Comparison of ENCODE assay signal across 10 mouse cellular contexts in genomic region chr1:128589488-128589887, GRCm38 (mm10). TPM values are rescaled to one million over a fixed set of nuclear protein-coding genes. Genes with fewer than 3 reads are reported as not detected.
DNase-seq lines count a peak whose midpoint lies in the region; ATAC-seq lines count a peak whose summit lies in the region.
"Had no signal": no experiment of that assay in that cellular context is flagged by ENCODE, and none has a peak within 500 bp of the region (broad histone marks: within the 10 kb centered on the region; RNA-seq: fewer than 3 reads in every experiment).

No protein-coding gene starts in this region.

- 0 out of 2 replicates have a peak, but pooled peaks cover 15% of the 10 kb centered on the region for H3K4me1 ChIP-seq in liver, embryonic 15.5 days (replicated peaks)
- peaks cover 12% of the 10 kb centered on the region for H3K4me1 ChIP-seq in embryonic facial prominence, embryonic 14.5 days (ENCODE audit: control insufficient read depth, insufficient read depth, low read length)
- H3K4me1 ChIP-seq in hindbrain, embryonic 12.5 days = peaks cover 60% of the 10 kb centered on the region
- peaks cover 74% of the 10 kb centered on the region for H3K4me1 ChIP-seq in neural tube, embryonic 13.5 days (replicated peaks)

- H3K9me3 ChIP-seq in liver, embryonic 15.5 days (replicated peaks) = no peaks in the 10 kb centered on the region
- no peaks in the 10 kb centered on the region for H3K9me3 ChIP-seq in embryonic facial prominence, embryonic 14.5 days (ENCODE audit: control insufficient read depth, low read length)
- no peaks in the 10 kb centered on the region for H3K9me3 ChIP-seq in hindbrain, embryonic 12.5 days (replicated peaks)
- H3K9me3 ChIP-seq in neural tube, embryonic 13.5 days = no peaks in the 10 kb centered on the region
- H3K9me3 ChIP-seq: intestine, embryonic 15.5 days had no signal

- ATAC-seq in liver, embryonic 15.5 days (ENCODE audit: insufficient read depth) = no peak
- ATAC-seq in embryonic facial prominence, embryonic 14.5 days (ENCODE audit: low read depth) = no peak
- no peak for ATAC-seq in hindbrain, embryonic 12.5 days (ENCODE audit: low FRiP score)
- no peak for ATAC-seq in neural tube, embryonic 13.5 days (ENCODE audit: low read depth)
- no peak for ATAC-seq in frontal cortex, adult (ENCODE audit: low TSS enrichment)
- ATAC-seq: intestine, embryonic 15.5 days had no signal

- H3K27ac ChIP-seq in liver, embryonic 15.5 days (replicated peaks) = no peak overlapping the region
- H3K27ac ChIP-seq in embryonic facial prominence, embryonic 14.5 days (replicated peaks; ENCODE audit: low read depth, low read length) = no peak overlapping the region
- H3K27ac ChIP-seq in hindbrain, embryonic 12.5 days = peak overlapping the region; percentile 75
- H3K27ac ChIP-seq in neural tube, embryonic 13.5 days (replicated peaks) = peak overlapping the region; percentile 49
- H3K27ac ChIP-seq: intestine, embryonic 15.5 days had no signal

- no peaks in the 10 kb centered on the region for H3K36me3 ChIP-seq in liver, embryonic 15.5 days (replicated peaks)
- no peaks in the 10 kb centered on the region for H3K36me3 ChIP-seq in embryonic facial prominence, embryonic 14.5 days (ENCODE audit: control insufficient read depth, insufficient read depth, low read length)
- H3K36me3 ChIP-seq in hindbrain, embryonic 12.5 days = peaks cover 7% of the 10 kb centered on the region; the same call in 1 of the 2 replicates
- no peaks in the 10 kb centered on the region for H3K36me3 ChIP-seq in neural tube, embryonic 13.5 days
- H3K36me3 ChIP-seq: intestine, embryonic 15.5 days had no signal

- peak overlapping the region; percentile 0; the same call in 1 of the 2 replicates for H3K4me2 ChIP-seq in liver, embryonic 15.5 days
- H3K4me2 ChIP-seq in embryonic facial prominence, embryonic 14.5 days (ENCODE audit: low read depth, low read length) = peak overlapping the region; percentile 92; the same call in 1 of the 2 replicates
- peak overlapping the region; percentile 72 for H3K4me2 ChIP-seq in hindbrain, embryonic 12.5 days (replicated peaks)
- H3K4me2 ChIP-seq in neural tube, embryonic 13.5 days = peak overlapping the region; percentile 85

- no peak overlapping the region for H3K9ac ChIP-seq in liver, embryonic 15.5 days
- no peak overlapping the region for H3K9ac ChIP-seq in embryonic facial prominence, embryonic 14.5 days (ENCODE audit: low read depth, low read length)
- H3K9ac ChIP-seq in hindbrain, embryonic 12.5 days = peak overlapping the region; percentile 92
- peak overlapping the region; percentile 52; the same call in 1 of the 2 replicates for H3K9ac ChIP-seq in neural tube, embryonic 13.5 days
- H3K9ac ChIP-seq: intestine, embryonic 15.5 days had no signal

- peaks cover 57% of the 10 kb centered on the region for H3K27me3 ChIP-seq in liver, embryonic 15.5 days
- H3K27me3 ChIP-seq in embryonic facial prominence, embryonic 14.5 days (replicated peaks; ENCODE audit: control insufficient read depth, insufficient read depth, low read length) = peaks cover 35% of the 10 kb centered on the region
- H3K27me3 ChIP-seq in hindbrain, embryonic 12.5 days = no peaks in the 10 kb centered on the region
- peaks cover 3% of the 10 kb centered on the region; the same call in 1 of the 2 replicates for H3K27me3 ChIP-seq in neural tube, embryonic 13.5 days

- no peak overlapping the region for H3K4me3 ChIP-seq in liver, embryonic 15.5 days (replicated peaks)
- 0 out of 2 replicates have a peak overlapping the region, but pooled peaks have one; percentile 0 for H3K4me3 ChIP-seq in embryonic facial prominence, embryonic 14.5 days (ENCODE audit: low read depth, low read length)
- H3K4me3 ChIP-seq in hindbrain, embryonic 12.5 days = peak overlapping the region; percentile 72
- peak overlapping the region; percentile 67 for H3K4me3 ChIP-seq in neural tube, embryonic 13.5 days
- H3K4me3 ChIP-seq: intestine, embryonic 15.5 days had no signal

- WGBS in liver, embryonic 15.5 days (ENCODE audit: insufficient replicate concordance) = 77% methylated on average over 9 of the region's 9 CpGs
- WGBS in embryonic facial prominence, embryonic 14.5 days = 91% methylated on average over 9 of the region's 9 CpGs
- WGBS in hindbrain, embryonic 12.5 days = 52% methylated on average over 9 of the region's 9 CpGs
- 60% methylated on average over 9 of the region's 9 CpGs for WGBS in neural tube, embryonic 13.5 days

- no peak for DNase-seq in liver
- DNase-seq in embryonic facial prominence, embryonic 14.5 days (ENCODE audit: low spot score) = no peak
- no peak for DNase-seq in right cerebral cortex, adult 18-20 months
- DNase-seq: cerebellum, adult 9-10 months; thymus, postnatal 36 days had no signal

RNA-seq across cellular contexts. Expression of gene Cxcr4, which starts 2.6 kb away (rescaled TPM):
- 2.1 TPM in 2 replicates for polyA plus RNA-seq in liver, embryonic 15.5 days (2015; fragmentation: Nextera tagmentation; extraction: Ambion mirVana)
- polyA plus RNA-seq in embryonic facial prominence, embryonic 14.5 days (2014; fragmentation: Nextera tagmentation; extraction: Ambion mirVana) = 6.7 and 7.1 TPM in 2 replicates
- polyA plus RNA-seq in hindbrain, embryonic 12.5 days (2016; fragmentation: Nextera tagmentation; extraction: Ambion mirVana) = 17.8 and 18.2 TPM in 2 replicates
- polyA plus RNA-seq in neural tube, embryonic 13.5 days (2015; fragmentation: Nextera tagmentation; extraction: Ambion mirVana) = 8.5 and 8.7 TPM in 2 replicates

Comparison
In these comparisons a context has a peak if more than half of its experiments do, and no peak if none do; other contexts are left out.
1. H3K27ac ChIP-seq: peak in hindbrain, embryonic 12.5 days (single experiment) and neural tube, embryonic 13.5 days (single experiment); none in liver, embryonic 15.5 days (single experiment) and embryonic facial prominence, embryonic 14.5 days (single experiment).
2. H3K4me2 ChIP-seq: peak in every context shown above with its lines; median percentile 92 in embryonic facial prominence, embryonic 14.5 days; 85 in neural tube, embryonic 13.5 days; 72 in hindbrain, embryonic 12.5 days; 0 in liver, embryonic 15.5 days.
3. H3K9ac ChIP-seq: peak in hindbrain, embryonic 12.5 days (single experiment) and neural tube, embryonic 13.5 days (single experiment); none in liver, embryonic 15.5 days (single experiment) and embryonic facial prominence, embryonic 14.5 days (single experiment).